Mouse (Mus musculus): ENCODE results near the gene Chd6. TPM values are rescaled to one million over a fixed set of nuclear protein-coding genes. Genes with fewer than 3 reads are reported as not detected.

Chd6 gene
- polyA plus RNA-seq, 1 experiment, result 22.2 TPM

DNA sequence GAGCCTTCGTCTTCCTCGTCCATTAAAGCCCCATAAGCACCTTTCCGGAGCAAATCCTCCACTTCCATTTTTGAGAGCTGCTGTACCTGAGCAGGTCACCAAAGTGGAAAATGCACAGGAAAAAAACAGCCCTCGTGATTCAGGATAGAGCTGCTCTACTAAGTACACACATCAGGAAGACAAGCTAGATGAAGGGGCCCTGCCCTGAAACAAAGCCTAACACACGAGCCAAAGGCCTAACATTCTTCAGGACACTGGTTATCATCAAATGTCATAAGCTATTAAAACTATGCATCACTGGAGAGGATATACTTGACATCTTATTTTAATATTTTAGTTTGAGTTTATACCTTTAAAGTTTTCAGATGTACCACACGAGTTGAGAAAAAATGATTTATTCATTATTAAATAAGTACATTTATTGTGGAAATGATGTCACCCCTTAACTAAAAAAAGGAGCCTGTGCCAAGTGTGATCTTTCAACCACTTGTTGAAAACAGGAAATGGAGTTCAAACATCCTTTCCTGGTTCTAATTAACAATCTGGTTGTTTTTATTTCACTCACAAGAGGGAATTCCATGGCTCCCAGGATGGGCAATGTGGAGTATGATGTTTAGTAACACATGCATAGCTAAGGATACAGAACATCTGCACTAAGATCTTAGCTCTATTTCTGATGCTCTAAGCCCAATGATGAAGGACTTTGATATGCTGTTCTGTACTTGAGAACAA is 118.4 kb downstream of the Chd6 start:
- Histone ChIP-seq H3K27ac (ENCODE audit: control insufficient read depth, insufficient read depth, low read depth, low read length, poor library complexity) (no peak overlapping the region), H3K4me1 (ENCODE audit: control insufficient read depth, insufficient read depth, low read length) (peaks cover 3% of the 10 kb centered on the region)
- 80% methylated on average over 6 of the region's 6 CpGs for WGBS

GRCm38 (mm10) chr2:160987503-160987902 is 121.4 kb downstream of the Chd6 start:
- no peak for TF ChIP-seq POLR2A (IDR thresholded peaks at IDR 0.05; ENCODE audit: borderline replicate concordance, control insufficient read depth, low read depth, low read length)
- no peak for TF ChIP-seq CTCF (IDR thresholded peaks at IDR 0.05; ENCODE audit: control insufficient read depth, insufficient read depth, low read length)
- Histone ChIP-seq H3K27ac (ENCODE audit: control insufficient read depth, insufficient read depth, low read depth, low read length, poor library complexity) (no peak overlapping the region), H3K4me1 (ENCODE audit: control insufficient read depth, insufficient read depth, low read length) (peaks cover 3% of the 10 kb centered on the region), H3K4me3 (replicated peaks; ENCODE audit: control insufficient read depth, low read depth, low read length) (no peak overlapping the region)

More for the DNA sequence above, 118.4 kb downstream of the Chd6 start:
- TF ChIP-seq CTCF (IDR thresholded peaks at IDR 0.05; ENCODE audit: control insufficient read depth, insufficient read depth, low read length) (no peak), POLR2A (IDR thresholded peaks at IDR 0.05; ENCODE audit: borderline replicate concordance, control insufficient read depth, low read depth, low read length) (no peak)
- H3K4me3 ChIP-seq (replicated peaks; ENCODE audit: control insufficient read depth, low read depth, low read length), result no peak overlapping the region

DNA sequence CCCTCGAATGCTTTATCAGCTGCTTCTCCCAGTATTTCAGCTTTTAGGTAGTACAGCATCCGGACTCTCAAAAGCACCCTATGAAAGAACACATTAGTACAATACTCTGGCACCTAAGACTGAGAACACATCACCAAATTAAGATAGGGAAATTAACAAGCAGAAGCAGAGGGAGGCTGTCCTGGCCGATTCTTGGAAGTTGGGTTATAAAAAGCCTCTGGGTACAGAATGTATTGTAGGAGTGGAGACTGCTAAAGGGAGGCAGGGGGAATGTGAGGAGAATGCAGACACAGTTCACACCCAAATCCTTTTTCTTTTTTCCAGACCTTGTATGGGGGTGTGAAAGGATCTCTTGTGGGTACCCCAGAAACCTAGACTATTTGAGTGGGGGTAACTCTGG is 126.2 kb downstream of the Chd6 start:
- TF ChIP-seq POLR2A (IDR thresholded peaks at IDR 0.05; ENCODE audit: borderline replicate concordance, control insufficient read depth, low read depth, low read length) (no peak), CTCF (IDR thresholded peaks at IDR 0.05; ENCODE audit: control insufficient read depth, insufficient read depth, low read length) (no peak)
- H3K4me3 ChIP-seq (replicated peaks; ENCODE audit: control insufficient read depth, low read depth, low read length), result no peak overlapping the region
- no peak overlapping the region for H3K27ac ChIP-seq (ENCODE audit: control insufficient read depth, insufficient read depth, low read depth, low read length, poor library complexity)
- H3K4me1 ChIP-seq (ENCODE audit: control insufficient read depth, insufficient read depth, low read length), result peaks cover 1% of the 10 kb centered on the region
- WGBS, result 80% methylated on average over 3 of the region's 3 CpGs

GRCm38 (mm10) chr2:160981791-160982190 is 127.1 kb downstream of the Chd6 start:
- whole genome bisulfite sequencing, result 91% methylated on average over 6 of the region's 6 CpGs
- Histone ChIP-seq H3K27ac (ENCODE audit: control insufficient read depth, insufficient read depth, low read depth, low read length, poor library complexity) (no peak overlapping the region), H3K4me3 (replicated peaks; ENCODE audit: control insufficient read depth, low read depth, low read length) (no peak overlapping the region)

GRCm38 (mm10) chr2:160978651-160979050 is 130.2 kb downstream of the Chd6 start:
- TF ChIP-seq POLR2A (IDR thresholded peaks at IDR 0.05; ENCODE audit: borderline replicate concordance, control insufficient read depth, low read depth, low read length) (no peak), CTCF (IDR thresholded peaks at IDR 0.05; ENCODE audit: control insufficient read depth, insufficient read depth, low read length) (no peak)
- Histone ChIP-seq H3K4me3 (replicated peaks; ENCODE audit: control insufficient read depth, low read depth, low read length) (no peak overlapping the region), H3K27ac (ENCODE audit: control insufficient read depth, insufficient read depth, low read depth, low read length, poor library complexity) (no peak overlapping the region), H3K4me1 (ENCODE audit: control insufficient read depth, insufficient read depth, low read length) (no peaks in the 10 kb centered on the region)
- WGBS, result 90% methylated on average over 1 of the region's 1 CpGs

More at GRCm38 (mm10) chr2:160981791-160982190, 127.1 kb downstream of the Chd6 start:
- no peak for TF ChIP-seq POLR2A (IDR thresholded peaks at IDR 0.05; ENCODE audit: borderline replicate concordance, control insufficient read depth, low read depth, low read length)
- TF ChIP-seq CTCF (IDR thresholded peaks at IDR 0.05; ENCODE audit: control insufficient read depth, insufficient read depth, low read length), result no peak
- no peaks in the 10 kb centered on the region; the same call in 1 of the 2 replicates for H3K4me1 ChIP-seq (ENCODE audit: control insufficient read depth, insufficient read depth, low read length)

DNA sequence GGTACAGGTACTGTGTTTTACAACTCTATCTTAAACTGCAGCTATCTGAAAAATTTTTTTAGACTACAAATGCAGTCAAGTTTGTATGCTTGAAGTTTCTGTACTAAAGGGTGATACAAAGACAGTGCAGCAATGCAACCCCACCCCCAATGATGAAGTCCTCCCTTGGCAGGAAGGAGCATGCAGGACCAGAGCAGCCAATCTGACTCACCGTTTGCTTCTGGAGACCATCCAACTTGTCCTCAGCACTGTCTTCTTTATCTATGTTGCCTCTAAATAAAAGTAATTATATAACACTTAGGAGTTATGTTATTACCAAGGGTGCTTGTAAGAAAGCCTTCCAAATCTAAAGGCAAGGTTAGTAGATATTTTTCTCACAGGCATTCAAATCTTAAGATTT is 131.6 kb downstream of the Chd6 start:
- H3K4me1 ChIP-seq (ENCODE audit: control insufficient read depth, insufficient read depth, low read length), result no peaks in the 10 kb centered on the region
- H3K4me3 ChIP-seq (replicated peaks; ENCODE audit: control insufficient read depth, low read depth, low read length), result no peak overlapping the region
- no peak for TF ChIP-seq CTCF (IDR thresholded peaks at IDR 0.05; ENCODE audit: control insufficient read depth, insufficient read depth, low read length)
- WGBS, result 54% methylated on average over 1 of the region's 1 CpGs
- no peak overlapping the region for H3K27ac ChIP-seq (ENCODE audit: control insufficient read depth, insufficient read depth, low read depth, low read length, poor library complexity)

DNA sequence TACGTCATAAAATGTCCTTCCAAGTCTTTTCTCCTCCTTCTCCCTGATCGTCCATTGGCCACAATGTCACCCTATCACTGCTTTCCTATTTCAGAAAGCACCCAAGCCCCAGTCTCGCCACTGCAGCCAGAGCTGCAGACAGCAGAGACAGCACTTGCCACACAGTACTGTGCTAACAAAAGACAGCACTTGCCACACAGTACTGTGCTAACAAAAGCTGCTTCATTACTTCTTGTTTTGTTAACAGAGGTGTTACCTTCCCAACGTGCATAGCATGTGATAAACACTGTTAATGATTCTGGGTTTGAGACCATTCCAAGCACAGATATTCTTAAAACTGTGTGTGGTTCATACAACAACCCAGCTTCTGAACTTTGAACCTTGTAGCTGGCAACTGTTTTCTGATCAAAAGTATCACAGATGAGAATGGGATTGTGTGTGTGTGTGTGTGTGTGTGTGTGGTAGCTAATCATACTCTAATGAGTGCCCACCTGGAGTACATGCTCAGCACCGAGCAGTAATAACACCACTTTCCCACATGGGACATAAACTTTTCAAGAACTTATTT is 135.1 kb downstream of the Chd6 start:
- 72% methylated on average over 5 of the region's 5 CpGs for WGBS
- Histone ChIP-seq H3K27ac (ENCODE audit: control insufficient read depth, insufficient read depth, low read depth, low read length, poor library complexity) (no peak overlapping the region), H3K4me1 (ENCODE audit: control insufficient read depth, insufficient read depth, low read length) (no peaks in the 10 kb centered on the region), H3K4me3 (replicated peaks; ENCODE audit: control insufficient read depth, low read depth, low read length) (no peak overlapping the region)
- TF ChIP-seq POLR2A (IDR thresholded peaks at IDR 0.05; ENCODE audit: borderline replicate concordance, control insufficient read depth, low read depth, low read length), result no peak
- no peak for TF ChIP-seq CTCF (IDR thresholded peaks at IDR 0.05; ENCODE audit: control insufficient read depth, insufficient read depth, low read length)

DNA sequence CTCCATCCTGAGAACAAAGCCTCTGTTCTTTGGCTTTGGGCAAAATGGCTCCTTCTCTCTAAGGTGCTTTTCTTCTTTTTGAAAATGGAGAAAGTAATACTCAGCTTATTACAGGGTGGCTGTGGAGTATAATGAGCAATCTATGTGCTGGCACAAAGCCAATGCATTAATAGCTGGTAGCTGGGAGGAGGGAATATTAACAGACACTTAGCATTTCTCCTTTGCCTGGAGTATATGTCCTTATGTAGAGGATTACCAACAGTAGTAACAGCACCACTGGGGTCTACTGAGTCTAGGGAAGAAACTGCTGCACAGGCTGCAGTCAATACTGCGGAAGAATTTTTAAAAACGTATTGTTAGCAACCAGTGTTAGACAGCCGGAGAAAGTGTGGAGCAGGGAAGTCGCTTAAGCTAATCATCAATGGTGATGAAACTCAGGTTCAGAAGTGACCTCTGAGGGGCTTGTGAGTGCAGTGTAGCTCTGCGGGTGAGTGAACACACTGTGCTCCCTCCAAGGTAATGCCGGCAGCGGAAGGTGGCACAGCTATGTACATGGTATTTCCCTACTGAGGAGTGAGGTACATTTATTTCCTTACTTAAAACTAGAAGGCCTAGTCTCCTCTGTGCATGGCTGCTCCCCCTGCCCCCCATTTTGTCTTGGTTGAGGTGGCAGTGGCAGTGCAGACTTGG is 136.6 kb downstream of the Chd6 start:
- no peak overlapping the region for H3K27ac ChIP-seq (ENCODE audit: control insufficient read depth, insufficient read depth, low read depth, low read length, poor library complexity)
- H3K4me3 ChIP-seq (replicated peaks; ENCODE audit: control insufficient read depth, low read depth, low read length), result no peak overlapping the region
- 89% methylated on average over 7 of the region's 7 CpGs for WGBS
- H3K4me1 ChIP-seq (ENCODE audit: control insufficient read depth, insufficient read depth, low read length), result no peaks in the 10 kb centered on the region
- TF ChIP-seq POLR2A (IDR thresholded peaks at IDR 0.05; ENCODE audit: borderline replicate concordance, control insufficient read depth, low read depth, low read length) (no peak), CTCF (IDR thresholded peaks at IDR 0.05; ENCODE audit: control insufficient read depth, insufficient read depth, low read length) (no peak)

Data from bone marrow, adult 2 months (tissue).